Mouse (Mus musculus): ENCODE measurements around the gene Trip4. TPM values are rescaled to one million over a fixed set of nuclear protein-coding genes. Genes with fewer than 3 reads are reported as not detected.

Trip4 gene
- polyA plus RNA-seq, 1 experiment = 37.4 TPM

DNA sequence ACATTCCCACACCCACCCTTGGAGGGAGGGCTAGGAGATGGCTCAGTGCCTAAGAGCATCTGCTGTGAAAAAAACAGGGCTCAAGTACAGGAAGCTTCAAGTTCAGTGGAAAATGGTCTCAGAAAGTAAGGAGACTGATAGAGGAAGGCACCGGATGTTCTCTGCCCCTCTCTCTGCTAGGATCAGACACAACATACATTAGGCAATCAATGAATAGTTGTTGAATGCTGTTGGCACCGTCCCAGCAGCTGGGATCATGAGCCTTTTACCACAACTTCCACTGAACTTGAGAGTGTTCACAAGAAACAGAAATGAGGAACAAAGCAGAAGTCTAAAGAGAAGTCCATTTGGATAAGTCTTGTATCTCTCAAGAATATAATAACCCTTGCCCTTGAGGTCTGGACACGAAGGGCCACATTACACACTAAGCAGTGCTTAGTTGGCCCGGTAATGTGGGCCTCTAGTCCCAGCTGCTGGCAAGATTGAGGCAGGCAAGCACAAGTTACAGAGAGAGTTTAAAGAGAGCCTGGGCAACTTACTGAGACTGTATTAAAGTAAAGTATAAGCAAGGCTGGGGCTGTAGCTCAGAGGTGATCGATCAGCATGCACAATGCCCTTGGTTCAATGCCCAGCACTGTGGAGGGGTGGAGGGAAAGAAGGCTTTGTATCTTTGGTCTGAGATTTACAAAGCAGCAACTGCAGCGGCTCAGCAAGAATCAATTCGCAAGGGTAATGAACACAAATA is 64.0 kb downstream of the Trip4 start:
- Histone ChIP-seq H3K4me1 (ENCODE audit: control insufficient read depth, insufficient read depth, low read length) (no peaks in the 10 kb centered on the region), H3K27me3 (ENCODE audit: control insufficient read depth, insufficient read depth, low read length, poor library complexity, severe bottlenecking) (no peaks in the 10 kb centered on the region), H3K27ac (ENCODE audit: insufficient read depth, low read length) (no peak overlapping the region), H3K9me3 (replicated peaks; ENCODE audit: control insufficient read depth, insufficient read depth, low read length, poor library complexity, severe bottlenecking) (no peaks in the 10 kb centered on the region), H3K36me3 (ENCODE audit: control insufficient read depth, insufficient read depth, low read length, poor library complexity, severe bottlenecking) (no peaks in the 10 kb centered on the region), H3K9ac (ENCODE audit: low read depth, poor library complexity, severe bottlenecking) (no peak overlapping the region), H3K4me3 (ENCODE audit: low read depth, low read length) (no peak overlapping the region)
- TF ChIP-seq POLR2A (IDR thresholded peaks at IDR 0.05; ENCODE audit: insufficient read depth, low read length) (no peak), CTCF (IDR thresholded peaks at IDR 0.05; ENCODE audit: low read depth, low read length) (no peak), EP300 (IDR thresholded peaks at IDR 0.05; ENCODE audit: insufficient read depth, low read depth, low read length) (no peak)

DNA sequence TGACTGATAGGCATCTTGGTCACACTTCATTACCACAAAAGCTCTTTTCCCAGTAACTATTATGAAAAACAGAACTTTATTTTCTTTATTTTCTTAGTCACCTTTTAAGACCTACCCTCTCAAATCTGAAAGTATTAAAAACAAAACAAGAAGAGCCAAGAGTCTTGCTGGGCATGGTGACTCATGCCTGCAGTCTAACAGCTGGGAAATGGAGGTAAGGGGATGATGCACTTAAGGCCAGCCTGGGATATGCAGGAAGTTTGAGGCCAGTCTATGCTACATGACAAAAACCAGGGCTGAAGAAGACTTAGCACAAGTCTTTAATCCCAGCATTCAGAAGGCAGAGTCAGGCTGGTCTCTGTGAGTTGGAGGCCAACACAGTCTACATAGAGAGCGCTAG is 68.8 kb downstream of the Trip4 start:
- no peak overlapping the region for H3K27ac ChIP-seq (ENCODE audit: insufficient read depth, low read length)
- H3K36me3 ChIP-seq (ENCODE audit: control insufficient read depth, insufficient read depth, low read length, poor library complexity, severe bottlenecking) = no peaks in the 10 kb centered on the region
- H3K9me3 ChIP-seq (replicated peaks; ENCODE audit: control insufficient read depth, insufficient read depth, low read length, poor library complexity, severe bottlenecking) = no peaks in the 10 kb centered on the region
- TF ChIP-seq POLR2A (IDR thresholded peaks at IDR 0.05; ENCODE audit: insufficient read depth, low read length) (no peak), EP300 (IDR thresholded peaks at IDR 0.05; ENCODE audit: insufficient read depth, low read depth, low read length) (no peak), CTCF (IDR thresholded peaks at IDR 0.05; ENCODE audit: low read depth, low read length) (no peak)
- no peak overlapping the region for H3K4me3 ChIP-seq (ENCODE audit: low read depth, low read length)
- H3K27me3 ChIP-seq (ENCODE audit: control insufficient read depth, insufficient read depth, low read length, poor library complexity, severe bottlenecking) = no peaks in the 10 kb centered on the region
- no peaks in the 10 kb centered on the region for H3K4me1 ChIP-seq (ENCODE audit: control insufficient read depth, insufficient read depth, low read length)
- H3K9ac ChIP-seq (ENCODE audit: low read depth, poor library complexity, severe bottlenecking) = no peak overlapping the region

- Histone ChIP-seq H3K27me3 (ENCODE audit: control insufficient read depth, insufficient read depth, low read length, poor library complexity, severe bottlenecking) (no peaks in the 10 kb centered on the region), H3K36me3 (ENCODE audit: control insufficient read depth, insufficient read depth, low read length, poor library complexity, severe bottlenecking) (no peaks in the 10 kb centered on the region), H3K9me3 (replicated peaks; ENCODE audit: control insufficient read depth, insufficient read depth, low read length, poor library complexity, severe bottlenecking) (no peaks in the 10 kb centered on the region), H3K9ac (ENCODE audit: low read depth, poor library complexity, severe bottlenecking) (no peak overlapping the region), H3K4me1 (ENCODE audit: control insufficient read depth, insufficient read depth, low read length) (no peaks in the 10 kb centered on the region), H3K4me3 (ENCODE audit: low read depth, low read length) (no peak overlapping the region), H3K27ac (ENCODE audit: insufficient read depth, low read length) (no peak overlapping the region)
- TF ChIP-seq POLR2A (IDR thresholded peaks at IDR 0.05; ENCODE audit: insufficient read depth, low read length) (no peak), CTCF (IDR thresholded peaks at IDR 0.05; ENCODE audit: low read depth, low read length) (no peak), EP300 (IDR thresholded peaks at IDR 0.05; ENCODE audit: insufficient read depth, low read depth, low read length) (no peak)
Observed at GRCm38 (mm10) chr9:65836916-65837315, 71.7 kb downstream of the Trip4 start.

- H3K4me1 ChIP-seq (ENCODE audit: control insufficient read depth, insufficient read depth, low read length) = no peaks in the 10 kb centered on the region
Observed at GRCm38 (mm10) chr9:65834628-65835354, 73.8 kb downstream of the Trip4 start.

GRCm38 (mm10) chr9:65833640-65834039 is 75.0 kb downstream of the Trip4 start:
- Histone ChIP-seq H3K9me3 (replicated peaks; ENCODE audit: control insufficient read depth, insufficient read depth, low read length, poor library complexity, severe bottlenecking) (no peaks in the 10 kb centered on the region), H3K9ac (ENCODE audit: low read depth, poor library complexity, severe bottlenecking) (no peak overlapping the region), H3K4me3 (ENCODE audit: low read depth, low read length) (no peak overlapping the region), H3K36me3 (ENCODE audit: control insufficient read depth, insufficient read depth, low read length, poor library complexity, severe bottlenecking) (no peaks in the 10 kb centered on the region), H3K27me3 (ENCODE audit: control insufficient read depth, insufficient read depth, low read length, poor library complexity, severe bottlenecking) (no peaks in the 10 kb centered on the region), H3K4me1 (ENCODE audit: control insufficient read depth, insufficient read depth, low read length) (peaks cover 3% of the 10 kb centered on the region), H3K27ac (ENCODE audit: insufficient read depth, low read length) (no peak overlapping the region)
- TF ChIP-seq POLR2A (IDR thresholded peaks at IDR 0.05; ENCODE audit: insufficient read depth, low read length) (no peak), CTCF (IDR thresholded peaks at IDR 0.05; ENCODE audit: low read depth, low read length) (no peak), EP300 (IDR thresholded peaks at IDR 0.05; ENCODE audit: insufficient read depth, low read depth, low read length) (no peak)

More at GRCm38 (mm10) chr9:65834628-65835354, 73.8 kb downstream of the Trip4 start:
- Histone ChIP-seq H3K27ac (ENCODE audit: insufficient read depth, low read length) (no peak overlapping the region), H3K27me3 (ENCODE audit: control insufficient read depth, insufficient read depth, low read length, poor library complexity, severe bottlenecking) (no peaks in the 10 kb centered on the region), H3K36me3 (ENCODE audit: control insufficient read depth, insufficient read depth, low read length, poor library complexity, severe bottlenecking) (no peaks in the 10 kb centered on the region), H3K9me3 (replicated peaks; ENCODE audit: control insufficient read depth, insufficient read depth, low read length, poor library complexity, severe bottlenecking) (no peaks in the 10 kb centered on the region), H3K4me3 (ENCODE audit: low read depth, low read length) (no peak overlapping the region), H3K9ac (ENCODE audit: low read depth, poor library complexity, severe bottlenecking) (no peak overlapping the region)
- TF ChIP-seq CTCF (IDR thresholded peaks at IDR 0.05; ENCODE audit: low read depth, low read length) (no peak), EP300 (IDR thresholded peaks at IDR 0.05; ENCODE audit: insufficient read depth, low read depth, low read length) (no peak), POLR2A (IDR thresholded peaks at IDR 0.05; ENCODE audit: insufficient read depth, low read length) (no peak)

DNA sequence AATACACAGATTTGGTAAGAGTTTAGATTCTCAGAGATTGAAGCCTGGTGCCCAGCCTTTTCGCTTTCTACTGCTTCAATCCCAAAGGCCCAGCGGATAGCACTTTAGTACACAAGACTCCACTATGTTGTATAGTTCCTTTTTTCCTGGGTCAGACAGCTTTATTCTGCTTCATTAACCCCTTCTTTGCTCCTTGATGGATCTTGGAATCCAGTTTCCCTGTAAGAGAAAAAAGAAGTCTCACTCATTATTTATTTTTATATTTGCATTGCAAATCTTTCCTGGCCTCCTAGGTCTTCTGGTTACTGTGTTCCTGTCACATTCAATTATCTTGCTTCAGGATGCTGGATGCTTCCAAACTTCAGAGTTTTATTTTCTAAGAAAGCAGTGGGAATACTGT is 75.4 kb downstream of the Trip4 start:
- Histone ChIP-seq H3K27me3 (ENCODE audit: control insufficient read depth, insufficient read depth, low read length, poor library complexity, severe bottlenecking) (no peaks in the 10 kb centered on the region), H3K27ac (ENCODE audit: insufficient read depth, low read length) (no peak overlapping the region), H3K36me3 (ENCODE audit: control insufficient read depth, insufficient read depth, low read length, poor library complexity, severe bottlenecking) (no peaks in the 10 kb centered on the region), H3K4me1 (ENCODE audit: control insufficient read depth, insufficient read depth, low read length) (peaks cover 3% of the 10 kb centered on the region), H3K4me3 (ENCODE audit: low read depth, low read length) (no peak overlapping the region), H3K9ac (ENCODE audit: low read depth, poor library complexity, severe bottlenecking) (no peak overlapping the region), H3K9me3 (replicated peaks; ENCODE audit: control insufficient read depth, insufficient read depth, low read length, poor library complexity, severe bottlenecking) (no peaks in the 10 kb centered on the region)
- TF ChIP-seq CTCF (IDR thresholded peaks at IDR 0.05; ENCODE audit: low read depth, low read length) (no peak), EP300 (IDR thresholded peaks at IDR 0.05; ENCODE audit: insufficient read depth, low read depth, low read length) (no peak), POLR2A (IDR thresholded peaks at IDR 0.05; ENCODE audit: insufficient read depth, low read length) (no peak)

All from ES-Bruce4 (cell line).